Mouse (Mus musculus): Measurements from ENCODE around the gene Tmem252. TPM values are rescaled to one million over a fixed set of nuclear protein-coding genes. Genes with fewer than 3 reads are reported as not detected.
A peak's percentile ranks its signal among the peaks of the same experiment; 100 is the strongest.

Tmem252 gene
- polyA plus RNA-seq, 1 experiment, result 0.34 TPM

DNA sequence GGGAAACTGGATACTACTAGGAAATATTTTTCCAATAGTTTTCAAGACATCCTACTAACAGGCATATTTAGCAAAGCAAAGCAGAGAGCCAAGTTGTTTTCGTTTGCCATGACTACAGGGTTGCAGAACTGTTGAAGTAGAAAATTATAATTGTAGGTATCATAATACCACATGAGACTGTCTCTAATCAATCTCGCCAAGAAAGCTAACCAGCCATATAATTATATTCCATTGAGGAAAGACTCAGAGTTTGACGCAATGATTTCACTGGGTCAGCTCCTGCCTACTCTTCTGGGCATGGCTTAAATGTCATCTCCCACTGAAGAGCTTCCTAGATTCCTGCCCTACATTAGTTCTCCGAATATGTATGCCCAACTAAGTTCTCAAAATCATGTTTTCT is 45.7 kb downstream of the Tmem252 start:
- DNase-seq (ENCODE audit: extremely low spot score in 1 of 2, low spot score in 1 of 2), result no peak

DNA sequence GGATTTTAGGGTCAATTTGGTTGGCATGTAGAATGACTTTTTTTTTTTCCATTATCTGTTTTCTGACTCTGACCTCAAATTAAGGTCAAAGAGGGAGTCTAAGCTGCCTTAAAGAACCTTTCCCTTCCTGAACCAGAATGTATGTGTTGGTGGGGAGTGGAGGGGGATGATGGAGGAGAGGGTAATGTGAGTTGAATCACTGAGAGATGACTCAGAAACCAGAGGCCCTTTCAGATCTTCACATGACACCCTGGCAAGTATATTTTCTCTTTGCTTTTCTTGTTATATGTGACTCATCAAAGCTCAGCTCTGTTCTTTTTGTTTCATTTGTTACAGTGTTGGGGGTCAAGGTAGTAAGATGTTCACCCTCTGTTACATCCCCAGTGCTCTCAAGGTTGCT is 46.6 kb downstream of the Tmem252 start:
- peak in 1 of 2 experiments; percentile 51 for DNase-seq (ENCODE audit: extremely low spot score in 1 of 2, low spot score in 1 of 2)

GRCm38 (mm10) chr19:24724362-24724761 is 50.6 kb downstream of the Tmem252 start:
- DNase-seq (ENCODE audit: extremely low spot score in 1 of 2, low spot score in 1 of 2), result peak in 1 of 2 experiments; percentile 26

DNA sequence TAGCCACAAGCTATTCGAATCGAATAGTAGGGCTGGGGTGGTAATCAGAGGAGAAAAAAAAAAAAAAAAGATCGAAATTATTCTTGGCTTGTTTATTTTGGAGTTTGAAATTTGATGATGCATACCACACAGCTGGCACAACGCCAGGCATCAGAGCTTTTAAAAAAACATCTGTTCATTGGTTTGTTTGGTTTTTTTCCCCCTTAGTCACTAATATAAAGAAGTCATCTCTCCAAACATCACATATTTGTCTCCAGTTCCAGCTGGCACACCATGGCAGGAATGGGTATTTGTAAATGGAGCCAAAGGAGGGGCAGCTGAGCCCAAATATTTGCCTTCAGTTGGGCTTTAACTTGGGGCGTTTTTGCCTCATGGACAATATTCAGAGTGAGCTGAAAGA is 56.9 kb downstream of the Tmem252 start:
- DNase-seq (ENCODE audit: extremely low spot score in 1 of 2, low spot score in 1 of 2), result peak in 1 of 2 experiments; percentile 25

Other genes with a start within 250 kb of the Tmem252 start
- gene Fam122a, start 196.7 kb upstream of the Tmem252 start, polyA plus RNA-seq (2012; rRNA removed), result 25.1 and 25.9 TPM in 2 replicates
- gene Pip5k1b, start 118.1 kb upstream of the Tmem252 start, polyA plus RNA-seq (2012; rRNA removed), result 13.2 and 13.6 TPM in 2 replicates
- gene Pgm5, start 187.8 kb downstream of the Tmem252 start, polyA plus RNA-seq (2012; rRNA removed), result 2.5 and 3.4 TPM in 2 replicates
- gene Gm10053, start 201.7 kb downstream of the Tmem252 start, polyA plus RNA-seq (2012; rRNA removed), result 104 and 113 TPM in 2 replicates
- gene Foxd4, start 227.2 kb downstream of the Tmem252 start, polyA plus RNA-seq (2012; rRNA removed), result not detected in 2 replicates